Comparison of ENCODE assay signal across 8 mouse cellular contexts in the genomic region with DNA sequence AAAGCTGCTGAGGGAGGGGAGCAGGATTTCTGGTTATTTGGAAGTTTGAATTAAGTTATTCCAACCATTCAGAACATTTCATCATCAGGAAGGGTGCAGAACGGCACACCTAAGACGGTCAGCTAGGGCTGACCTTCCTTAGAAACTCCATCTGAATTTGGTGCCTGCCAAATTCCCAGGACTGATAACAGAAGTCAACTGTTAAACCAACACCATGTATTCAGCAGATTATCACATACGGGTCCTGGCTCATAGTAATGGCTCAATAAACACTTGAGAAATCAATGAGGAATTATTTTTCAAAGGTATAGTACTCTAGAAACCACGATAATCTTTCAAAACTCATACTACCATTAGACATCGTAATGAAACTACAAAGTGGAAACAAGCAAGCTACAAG. TPM values are rescaled to one million over a fixed set of nuclear protein-coding genes. Genes with fewer than 3 reads are reported as not detected.
DNase-seq lines count a peak whose midpoint lies in the region; ATAC-seq and TF ChIP-seq lines count a peak whose summit lies in the region.

No protein-coding gene starts in this region.

- no peaks in the 10 kb centered on the region for H3K9me3 ChIP-seq in heart, embryonic 10.5 days
- H3K9me3 ChIP-seq in G1E (replicated peaks) = no peaks in the 10 kb centered on the region
- no peaks in the 10 kb centered on the region for H3K9me3 ChIP-seq in hindbrain, embryonic 12.5 days (replicated peaks)

- no peaks in the 10 kb centered on the region for H3K27me3 ChIP-seq in heart, embryonic 10.5 days (ENCODE audit: insufficient read depth, poor library complexity, severe bottlenecking)
- no peaks in the 10 kb centered on the region for H3K27me3 ChIP-seq in G1E (ENCODE audit: insufficient read depth, low read length)
- no peaks in the 10 kb centered on the region for H3K27me3 ChIP-seq in hindbrain, embryonic 12.5 days

- no peak for ATAC-seq in G1E (ENCODE audit: extremely low read depth, insufficient number of reproducible peaks, low FRiP score, poor library complexity, severe bottlenecking)
- ATAC-seq in hindbrain, embryonic 12.5 days (ENCODE audit: low FRiP score) = no peak

- no peak for DNase-seq in heart, embryonic 10.5 days (ENCODE audit: low spot score)
- no peak for DNase-seq in heart, adult 8-10 months (ENCODE audit: low spot score)
- DNase-seq in G1E (ENCODE audit: low spot score) = no peak
- no peak for DNase-seq in right cerebral cortex, adult 18-20 months
- DNase-seq in thymus, postnatal 0 days (ENCODE audit: low spot score) = no peak
- DNase-seq in testis, postnatal 14 days (ENCODE audit: low spot score) = no peak

- no peak for TF ChIP-seq CTCF in G1E (IDR thresholded peaks at IDR 0.05; ENCODE audit: low read depth, low read length)

- 23% methylated on average over 5 of the region's 5 CpGs for WGBS in heart, embryonic 10.5 days
- 42% methylated on average over 5 of the region's 5 CpGs for WGBS in hindbrain, embryonic 12.5 days
- WGBS in macrophage (ENCODE audit: missing documents) = 49% methylated on average over 5 of the region's 5 CpGs

- H3K27ac ChIP-seq in heart, embryonic 10.5 days = no peak overlapping the region
- H3K27ac ChIP-seq in hindbrain, embryonic 12.5 days = no peak overlapping the region
- no peak overlapping the region for H3K27ac ChIP-seq in macrophage

- peak overlapping the region; percentile 68 for H3K4me2 ChIP-seq in hindbrain, embryonic 12.5 days (replicated peaks)

- peaks cover 62% of the 10 kb centered on the region for H3K79me2 ChIP-seq in macrophage (ENCODE audit: inconsistent target)

- no peak overlapping the region for H3K9ac ChIP-seq in hindbrain, embryonic 12.5 days

- peaks cover 21% of the 10 kb centered on the region; the same call in 1 of the 2 replicates for H3K4me1 ChIP-seq in heart, embryonic 10.5 days
- peaks cover 55% of the 10 kb centered on the region for H3K4me1 ChIP-seq in G1E (ENCODE audit: insufficient read depth, low read depth, low read length)
- peaks cover 8% of the 10 kb centered on the region for H3K4me1 ChIP-seq in hindbrain, embryonic 12.5 days

- H3K4me3 ChIP-seq in heart, embryonic 10.5 days = peak overlapping the region; percentile 96
- peak overlapping the region; percentile 89 for H3K4me3 ChIP-seq in G1E (ENCODE audit: low read depth, low read length)
- peak overlapping the region; percentile 95; the same call in 1 of the 2 replicates for H3K4me3 ChIP-seq in hindbrain, embryonic 12.5 days
- peak overlapping the region; percentile 65 for H3K4me3 ChIP-seq in macrophage (ENCODE audit: inconsistent target)

- no peaks in the 10 kb centered on the region for H3K36me3 ChIP-seq in heart, embryonic 10.5 days
- peaks cover 2% of the 10 kb centered on the region for H3K36me3 ChIP-seq in G1E (replicated peaks)
- no peaks in the 10 kb centered on the region for H3K36me3 ChIP-seq in hindbrain, embryonic 12.5 days
- no peaks in the 10 kb centered on the region for H3K36me3 ChIP-seq in macrophage (ENCODE audit: inconsistent target)

RNA-seq across cellular contexts. Expression of a gene that starts 2.1 kb away (rescaled TPM):
- polyA plus RNA-seq in heart, embryonic 10.5 days (2016; fragmentation: Nextera tagmentation; extraction: Ambion mirVana) = 26.4 and 28.3 TPM in 2 replicates
- 10 to 100 TPM; 27.5 to 38.2 (median 32.4) TPM for total RNA-seq in heart, adult 8-10 months (2022)
- total RNA-seq in G1E (2014; fragmentation: Nextera tagmentation) (132 and 165 TPM in 2 replicates), G1E (2017) (84.9 and 96.2 TPM in 2 replicates)
- polyA plus RNA-seq in G1E (2012) (29.3 and 35.1 TPM in 2 replicates), macrophage (2018) (57.5 to 101 TPM (median 66.5 TPM) in 3 replicates)
- polyA plus RNA-seq in hindbrain, embryonic 12.5 days (2016; fragmentation: Nextera tagmentation; extraction: Ambion mirVana) = 41.1 and 42.0 TPM in 2 replicates
- total RNA-seq in macrophage (2018; cell fraction: chromatin; rRNA removed) = 100 to 1,000 TPM in 18 of 26 experiments, 10 to 100 TPM in 8; 40.0 to 222 (median 173) TPM
- total RNA-seq in macrophage (2018; cell fraction: cytosol; rRNA removed) = 10 to 100 TPM; 44.7 to 97.7 (median 79.4) TPM
- 100 to 1,000 TPM in 16 of 26 experiments, 10 to 100 TPM in 10; 46.3 to 201 (median 118) TPM for total RNA-seq in macrophage (2018; cell fraction: nucleus; rRNA removed)
- 37.0 and 45.3 TPM in 2 replicates for polyA plus RNA-seq in thymus, postnatal 0 days (2015; fragmentation: Nextera tagmentation; extraction: Ambion mirVana)
